Mouse (Mus musculus) kidney, adult 18-20 months (tissue): ENCODE data around the gene Gm20388.

Source experiments
- DNase-seq: peaks from one replicate; pipeline ENCODE4 v3.0.0; 2021

Gene Gm20388

DNA sequence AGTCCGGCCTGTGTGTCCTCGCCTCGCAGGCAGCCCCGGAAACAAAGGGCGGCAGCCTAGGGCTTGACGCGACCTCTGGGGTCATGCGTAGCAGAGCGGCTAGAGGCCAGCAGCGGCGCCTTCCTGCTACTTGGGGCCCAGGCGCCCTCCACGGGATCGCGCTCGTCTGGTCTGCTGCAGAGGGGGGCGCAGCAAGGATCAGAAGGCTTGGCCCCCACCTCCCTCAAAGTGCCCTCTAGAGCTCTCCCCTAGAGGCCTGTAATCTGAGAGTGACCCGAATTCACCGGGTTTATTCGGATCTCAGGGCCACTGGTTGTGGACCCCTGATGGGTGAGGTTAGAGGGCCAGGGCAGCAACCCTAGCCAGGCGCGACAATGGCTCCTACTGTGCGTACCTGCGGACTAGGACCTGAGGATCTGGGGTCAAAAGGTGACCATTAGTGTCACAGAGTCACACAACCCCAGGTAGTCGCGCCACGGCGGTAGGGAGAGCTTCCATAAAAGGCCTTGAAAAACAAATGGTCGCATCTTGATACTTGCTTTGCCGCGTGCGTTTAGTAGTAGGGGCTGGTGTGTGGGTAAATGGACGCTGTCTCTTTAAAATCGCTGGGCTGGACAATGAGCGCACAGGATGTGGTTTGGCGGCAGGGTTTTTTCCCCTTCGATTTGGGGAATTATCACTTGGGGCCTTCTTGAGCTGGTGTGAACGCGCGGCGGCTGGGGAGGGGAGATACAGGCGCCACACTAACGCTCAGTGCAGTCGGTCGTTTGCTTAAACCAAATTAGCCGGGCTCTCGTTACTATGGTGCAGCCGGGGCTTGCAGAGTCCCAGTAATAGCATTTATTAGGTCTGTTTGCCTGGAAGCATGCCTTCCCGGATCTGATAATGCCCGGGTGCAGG lies 576.1 kb downstream of the Gm20388 start:
- DNase-seq: peak; percentile 59

DNA sequence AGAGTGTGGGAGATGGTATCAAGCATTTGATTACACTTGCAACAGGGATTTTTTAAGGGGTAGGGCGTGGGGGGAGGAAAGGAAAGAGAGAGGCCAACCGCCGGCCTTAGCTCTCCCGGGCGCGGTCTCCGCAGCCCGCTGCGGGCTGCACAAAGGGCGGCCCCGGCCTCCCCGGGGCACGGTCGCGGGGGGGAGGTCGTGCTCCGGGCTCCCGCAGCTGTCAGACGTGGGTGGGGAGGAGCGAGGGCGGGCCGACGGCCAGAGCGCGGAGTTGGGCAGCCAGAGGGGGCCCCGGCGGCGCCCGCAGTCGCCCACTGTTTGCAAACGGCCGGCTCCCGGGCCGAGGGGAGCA lies 576.7 kb downstream of the Gm20388 start:
- DNase-seq: peak; percentile 73

DNA sequence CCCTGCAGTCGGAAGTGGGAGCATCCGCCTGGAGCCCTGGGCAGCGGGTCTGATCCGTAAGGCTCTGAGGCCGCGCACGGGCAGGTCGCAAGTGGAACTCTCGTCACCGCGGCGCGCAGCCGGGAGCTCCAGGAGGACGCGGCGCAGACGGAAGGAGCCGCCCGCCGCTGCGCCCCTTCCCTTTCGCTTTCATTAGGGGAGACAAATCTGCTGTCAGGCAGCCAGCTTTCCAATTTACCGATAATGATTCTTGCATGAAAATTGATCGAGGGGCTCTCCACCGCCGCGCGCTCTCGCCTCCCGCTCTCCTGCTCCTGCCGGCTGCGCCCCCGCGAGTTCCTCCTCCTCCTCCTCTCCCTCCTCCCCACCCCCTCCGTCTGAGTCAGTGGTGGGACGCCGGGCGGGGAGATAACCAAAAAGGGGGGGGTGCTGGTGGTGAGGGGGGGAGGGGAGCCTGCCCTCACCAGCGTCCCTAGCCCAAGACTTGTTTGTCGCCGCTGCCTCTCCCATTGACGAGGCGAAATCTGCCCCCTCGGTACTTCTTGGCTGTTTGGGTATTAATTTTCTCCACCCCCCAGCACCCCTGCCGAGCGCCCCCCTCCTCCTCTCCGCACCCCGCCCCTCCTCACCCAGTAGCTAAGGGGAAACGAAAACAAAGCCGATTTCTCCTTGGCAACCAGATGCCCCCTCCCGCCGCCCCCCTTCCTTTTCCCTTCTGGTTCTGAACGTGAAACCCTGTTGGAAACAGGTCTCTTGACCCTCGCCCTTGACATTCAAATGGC lies 577.3 kb downstream of the Gm20388 start:
- DNase-seq: no peak

DNA sequence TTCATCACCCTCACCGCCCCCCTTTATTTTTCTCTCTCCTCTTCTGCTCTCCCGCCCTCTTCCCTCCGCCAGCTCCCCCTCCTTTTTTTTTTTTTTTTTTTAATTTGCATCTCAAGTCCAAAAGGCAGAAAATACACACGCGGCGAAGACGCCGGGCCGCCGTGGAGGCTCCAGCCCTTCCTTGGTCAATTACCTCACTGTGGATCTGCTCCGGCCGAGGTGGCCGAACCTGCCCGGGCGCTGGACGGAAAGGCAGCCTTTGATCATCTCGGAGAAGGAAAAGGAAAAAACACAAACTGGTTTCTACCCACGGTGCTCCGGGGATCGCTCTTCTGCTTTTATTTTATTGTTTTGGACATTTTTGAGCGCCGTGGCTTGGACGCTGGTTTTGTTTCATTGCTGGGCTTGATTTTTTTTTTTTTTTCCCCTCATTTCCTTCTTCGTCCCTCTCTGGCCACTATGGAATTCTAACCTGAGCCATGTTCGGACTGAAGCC lies 578.0 kb downstream of the Gm20388 start:
- peak; percentile 67 for DNase-seq

DNA sequence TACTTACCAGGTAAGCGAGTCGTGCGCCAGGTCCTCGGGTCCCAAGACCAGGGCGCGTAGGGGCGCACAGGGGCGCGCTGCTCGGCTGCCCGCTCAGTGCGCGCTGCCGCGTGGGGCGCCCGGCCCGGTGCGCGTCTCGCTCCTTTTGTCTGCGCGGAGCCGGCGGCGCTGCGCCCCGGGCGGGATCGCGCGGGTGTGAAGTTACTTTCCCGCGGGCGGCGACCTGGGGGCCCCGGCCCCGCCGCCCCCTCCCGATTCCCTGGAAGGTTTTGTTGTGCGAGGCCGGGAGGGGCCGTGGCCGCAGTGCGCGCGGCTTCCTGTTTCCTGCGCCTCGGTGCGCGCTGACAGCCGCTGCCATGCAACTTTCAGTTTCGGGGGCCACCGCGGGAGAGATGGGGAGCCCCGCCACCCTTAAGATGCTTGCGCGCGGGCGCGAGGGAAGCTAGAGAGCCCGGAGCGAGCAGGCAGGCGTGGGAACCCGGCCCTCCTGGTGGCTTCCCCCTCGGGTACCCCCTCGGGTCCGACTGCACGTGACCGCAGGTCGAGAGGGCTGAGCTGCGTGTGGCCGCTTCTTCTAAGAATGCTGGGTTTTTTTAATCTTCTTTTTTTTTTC lies 578.6 kb downstream of the Gm20388 start:
- DNase-seq: peak; percentile 81

DNA sequence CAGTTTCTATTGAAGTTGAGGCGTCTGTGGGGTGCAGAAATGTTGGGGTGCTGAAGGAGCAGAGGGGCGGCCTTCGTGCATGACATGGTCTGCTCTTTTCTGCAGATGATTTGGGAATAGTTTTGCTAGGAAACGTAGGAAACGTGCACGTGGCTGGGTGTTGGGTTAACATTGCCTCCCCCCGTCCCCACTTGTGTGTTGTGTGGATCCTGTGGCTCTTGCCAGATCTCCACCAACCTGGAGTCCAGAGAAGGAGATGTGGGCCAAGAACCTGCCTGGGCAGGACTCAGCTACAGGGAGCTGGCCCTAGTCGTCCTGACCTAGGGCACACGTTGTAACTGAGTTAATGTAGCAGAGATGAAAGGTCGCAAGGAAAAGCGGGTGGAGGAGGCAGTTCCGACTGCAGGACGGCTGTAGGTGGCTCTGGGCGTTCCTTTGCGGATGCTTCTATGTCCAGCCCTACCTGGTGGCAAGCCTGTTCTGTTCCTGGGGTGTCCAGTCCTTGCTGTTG lies 579.2 kb downstream of the Gm20388 start:
- peak; percentile 68 for DNase-seq

DNA sequence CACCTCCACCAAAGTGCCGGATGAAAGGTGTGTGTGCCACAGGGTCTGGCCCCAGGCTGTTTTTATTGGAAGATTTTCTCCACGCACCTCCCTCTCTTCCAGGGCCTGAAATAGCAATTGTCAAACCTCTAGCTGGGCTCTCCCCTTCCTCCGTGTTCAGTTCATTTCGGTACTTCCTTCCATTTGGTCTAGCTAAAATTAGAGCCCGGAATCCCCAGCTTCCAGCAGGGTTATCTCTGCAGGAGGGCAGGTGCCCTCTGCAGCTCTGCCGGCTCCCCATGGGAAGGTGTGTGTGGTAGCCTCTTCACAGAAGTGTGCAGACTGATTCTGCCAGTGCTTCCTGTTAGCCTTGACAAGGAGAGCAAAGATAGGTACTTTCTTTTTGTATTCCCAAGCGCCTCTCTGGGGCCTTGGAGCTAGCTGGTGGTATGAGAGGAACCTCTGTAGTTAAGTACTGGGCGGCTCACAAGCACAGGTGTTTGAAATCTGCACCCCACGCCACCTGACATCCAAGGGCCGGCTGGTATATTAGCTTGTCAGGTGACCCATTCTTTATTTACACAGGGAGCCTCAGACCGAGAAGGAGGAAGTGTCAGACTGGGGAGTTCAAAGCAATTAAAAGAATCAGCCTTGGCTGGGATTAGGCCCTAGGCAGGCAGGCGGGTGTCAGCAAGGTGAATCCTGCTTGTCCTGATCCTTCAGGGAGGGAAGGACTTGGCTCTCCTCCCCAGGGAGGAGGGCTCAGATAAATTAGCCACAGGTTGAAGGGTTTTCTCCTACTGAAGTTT lies 579.9 kb downstream of the Gm20388 start:
- peak; percentile 50 for DNase-seq

DNA sequence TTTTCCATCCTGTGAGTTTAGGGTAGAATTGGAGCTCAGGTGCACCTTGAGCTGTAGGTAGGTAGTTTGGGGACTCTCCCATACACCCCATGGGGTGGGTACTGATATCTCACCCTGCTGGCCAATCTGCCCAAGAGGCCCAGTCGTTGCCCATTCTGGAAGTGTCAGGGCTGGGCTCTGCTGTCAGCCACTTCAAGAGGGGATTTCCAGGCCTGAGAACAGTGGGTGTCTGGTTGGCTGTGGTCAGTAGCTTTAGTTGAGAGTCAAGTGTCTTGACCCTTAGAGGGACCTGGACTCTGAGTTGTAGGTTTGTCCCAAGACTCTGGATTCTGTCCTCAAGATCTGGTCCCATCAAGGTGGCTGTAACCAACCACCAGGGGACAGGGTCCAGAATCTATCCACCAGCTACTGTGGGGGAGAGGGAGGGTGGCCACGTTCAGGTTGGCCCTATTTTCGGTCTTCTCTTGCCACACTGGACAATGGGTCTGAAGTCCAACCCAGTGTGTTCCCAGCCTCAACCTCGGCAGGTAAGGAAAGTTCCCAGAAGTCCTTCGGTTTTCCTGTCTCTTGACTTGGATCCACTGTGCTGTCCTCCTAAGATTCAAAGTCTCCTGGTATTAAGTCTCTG lies 580.6 kb downstream of the Gm20388 start:
- peak; percentile 53 for DNase-seq

DNA sequence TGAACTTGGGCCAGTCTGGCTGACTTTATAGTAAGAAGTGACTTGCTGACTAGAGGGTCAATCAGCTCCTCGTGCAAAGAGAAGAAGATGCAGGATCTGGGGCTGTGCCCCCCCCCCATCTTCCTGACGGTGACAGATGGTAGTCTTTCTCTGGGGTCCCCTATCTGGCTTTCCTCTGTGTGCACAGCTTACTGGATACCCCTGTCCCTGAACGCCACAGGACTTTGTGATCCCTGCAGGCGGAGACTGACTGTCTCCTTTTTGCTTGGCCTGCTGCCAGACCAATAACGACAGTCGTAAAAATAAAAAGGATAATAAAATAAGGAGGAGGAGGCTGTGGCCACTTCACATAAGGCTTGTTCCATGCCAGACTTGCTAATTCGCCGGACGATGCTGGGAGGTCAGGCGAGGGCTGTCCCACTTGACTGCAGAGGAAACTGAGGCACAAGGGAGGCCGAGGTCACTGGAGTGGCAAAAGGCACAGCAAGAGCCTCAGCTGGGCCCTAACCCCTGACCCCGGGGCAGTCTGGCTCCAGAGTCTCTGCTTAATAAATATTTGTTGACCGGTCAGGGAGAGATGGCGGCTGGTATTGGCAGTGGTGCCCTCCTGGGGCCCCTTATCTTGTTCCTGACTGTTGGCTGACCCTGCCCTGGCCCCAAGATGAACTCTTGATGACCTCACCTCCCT lies 581.7 kb downstream of the Gm20388 start:
- DNase-seq: peak; percentile 51

DNA sequence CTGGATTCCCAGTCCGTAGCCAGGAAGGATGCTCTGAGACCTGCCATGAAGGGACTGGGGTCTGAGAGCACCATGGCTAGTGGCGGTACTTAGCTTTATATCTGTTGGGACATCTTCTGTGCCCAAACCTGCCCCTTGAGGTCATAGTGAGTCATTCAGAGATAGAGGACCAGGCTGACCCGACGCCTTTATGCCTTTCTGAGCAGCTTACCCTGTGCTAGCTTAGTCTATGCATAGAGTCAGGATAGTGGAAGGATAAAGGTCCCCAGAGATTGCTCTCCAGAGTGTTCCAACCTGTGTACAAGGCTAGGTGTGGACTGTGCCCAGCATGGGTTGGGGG lies 582.2 kb downstream of the Gm20388 start:
- DNase-seq: no peak

DNA sequence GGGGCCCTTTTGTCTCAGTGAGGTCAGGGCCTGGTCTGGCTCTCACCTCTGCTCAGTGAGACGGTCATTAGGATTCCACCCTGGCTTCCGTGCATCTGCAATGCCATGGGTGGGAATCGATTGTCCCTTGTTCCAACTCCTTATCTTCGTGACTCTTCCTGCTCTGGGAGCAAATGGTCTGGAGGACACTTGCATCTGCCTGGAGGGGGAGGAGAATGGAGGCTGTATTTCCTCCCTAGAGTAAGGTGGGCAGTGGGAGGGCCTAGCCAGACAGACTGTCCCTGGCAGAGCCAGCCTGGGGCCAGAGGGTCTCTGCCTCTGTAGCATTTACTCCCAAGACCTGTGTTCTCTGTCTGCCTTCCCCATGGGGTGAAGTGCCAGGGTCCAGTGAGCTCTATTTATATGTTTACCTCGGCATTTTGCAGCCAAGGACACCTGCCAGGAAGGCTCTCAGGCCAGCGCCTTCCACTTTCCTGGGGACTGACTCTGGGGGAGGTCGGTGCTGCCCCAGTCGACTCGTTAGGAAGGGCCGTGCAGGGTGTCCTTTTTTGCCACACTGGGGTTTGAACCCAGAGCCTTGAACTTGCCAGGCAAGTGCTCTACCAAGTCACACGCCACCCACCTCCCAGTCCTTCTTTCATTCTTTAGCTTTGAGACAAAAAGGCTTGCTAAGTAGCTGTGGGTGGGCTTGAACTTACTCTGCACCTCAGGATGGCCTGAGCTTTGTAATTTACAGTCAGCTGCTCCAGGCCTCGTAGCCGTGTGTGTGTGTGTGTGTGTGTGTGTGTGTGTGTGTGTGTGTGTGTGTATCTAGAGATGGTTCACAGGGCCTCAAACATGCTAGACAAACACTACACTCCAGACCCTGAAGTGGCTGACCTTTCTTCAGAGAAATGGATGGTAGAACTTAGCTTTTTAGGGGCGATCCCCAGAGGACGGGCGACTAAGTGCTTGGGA lies 583.1 kb downstream of the Gm20388 start:
- DNase-seq: no peak

DNA sequence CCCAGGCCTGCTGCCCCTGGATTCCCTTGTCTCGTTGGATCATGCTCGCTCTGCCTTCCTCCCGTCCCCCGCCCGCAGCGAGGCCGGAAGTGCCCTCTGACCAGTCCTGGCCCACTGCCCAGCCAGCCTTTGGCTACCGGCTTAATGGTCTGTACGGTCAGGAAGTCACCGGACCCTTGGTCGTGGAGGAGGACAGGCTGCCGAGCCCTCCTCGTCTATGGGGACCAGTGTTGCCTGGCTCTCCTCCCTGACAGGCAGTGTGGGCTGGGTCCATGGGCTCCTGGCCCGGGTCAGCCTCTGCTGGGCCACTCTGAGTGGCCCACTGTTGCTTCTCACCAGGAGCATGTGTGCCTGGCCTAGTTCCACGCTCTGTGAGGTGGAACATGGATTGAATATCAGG lies 584.3 kb downstream of the Gm20388 start:
- peak; percentile 96 for DNase-seq

DNA sequence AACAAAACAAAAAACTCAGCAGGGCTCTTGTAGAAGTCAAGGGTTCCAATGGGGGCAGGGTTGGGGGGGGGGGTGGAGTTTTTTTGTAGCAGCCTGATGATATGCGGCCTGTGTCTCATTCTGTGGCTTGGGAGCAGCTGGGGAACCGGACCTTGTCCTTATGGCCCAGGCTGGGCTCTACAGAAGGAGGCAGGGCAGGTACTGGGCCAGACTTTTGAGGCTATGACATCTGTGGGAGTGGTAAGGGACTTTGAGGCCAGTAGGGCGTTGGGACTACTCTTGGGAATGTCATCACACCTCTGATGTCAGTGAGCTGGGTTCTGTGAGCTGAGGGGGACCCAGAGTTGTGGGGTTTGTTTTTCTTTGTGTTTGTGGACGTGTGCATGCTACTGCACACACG lies 584.8 kb downstream of the Gm20388 start:
- DNase-seq: no peak

DNA sequence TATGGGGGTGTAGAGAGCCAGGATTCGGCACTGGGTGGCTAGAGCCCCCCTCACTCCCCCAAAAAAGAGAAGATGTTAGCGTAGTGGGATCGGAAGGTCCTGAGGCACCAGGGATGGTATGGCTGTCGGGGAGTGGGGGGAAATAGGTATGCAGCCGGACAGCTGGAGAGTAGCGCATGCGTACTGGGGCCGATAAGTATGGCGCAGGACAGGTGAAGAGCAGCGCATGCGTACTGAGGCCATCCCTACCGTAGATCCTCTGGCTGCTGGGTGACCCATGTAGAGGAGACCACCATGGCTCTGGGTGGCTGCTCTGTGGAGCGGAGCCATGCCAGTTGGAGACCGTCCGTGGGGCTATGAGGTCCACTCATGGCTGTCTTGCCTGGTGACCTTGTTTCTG lies 585.8 kb downstream of the Gm20388 start:
- no peak for DNase-seq

DNA sequence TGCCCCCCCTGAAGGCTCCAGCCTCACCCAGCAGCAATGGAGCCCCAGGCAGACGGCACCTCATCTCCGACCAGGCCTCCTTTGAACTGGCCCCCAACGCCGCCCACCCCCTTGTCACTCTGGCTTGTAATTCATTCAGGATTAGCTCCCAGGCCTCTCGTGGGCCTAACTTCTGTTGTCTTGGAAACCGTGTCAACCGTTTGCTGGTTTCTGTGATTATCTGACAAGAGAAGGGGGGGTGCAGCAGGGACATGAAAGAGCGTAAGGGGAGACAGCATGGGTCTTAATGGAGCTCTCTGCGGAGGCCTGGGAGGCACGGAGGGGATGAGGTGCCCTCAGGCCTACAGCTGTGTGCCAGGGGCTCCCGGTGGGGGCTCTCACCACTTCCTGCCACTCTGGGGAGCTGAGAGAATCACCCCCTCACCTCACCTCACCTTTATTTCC lies 586.9 kb downstream of the Gm20388 start:
- DNase-seq: no peak

DNA sequence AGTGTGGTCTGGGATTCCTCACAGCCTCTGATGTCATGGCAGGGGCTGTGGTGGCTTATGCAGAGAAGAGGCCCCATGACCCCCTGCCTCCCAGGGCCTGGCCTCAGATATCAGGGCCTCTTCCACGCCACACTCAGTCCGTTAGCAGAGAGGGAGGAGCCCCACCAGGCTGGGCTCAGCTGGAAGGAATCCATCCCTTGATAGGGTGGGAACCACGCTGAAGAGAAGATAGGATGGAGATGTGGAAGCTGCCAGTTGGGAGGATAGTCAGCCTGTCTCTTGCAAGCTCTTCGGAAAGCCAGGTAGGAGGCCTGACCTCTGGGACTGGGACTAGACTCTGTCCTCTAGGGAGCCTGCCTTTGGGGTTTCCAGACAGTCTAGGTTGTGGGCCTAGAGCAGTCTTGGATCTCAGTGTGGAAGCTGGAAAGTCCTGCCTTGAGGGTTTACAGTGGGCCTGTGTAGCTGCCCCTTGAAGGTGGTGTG lies 587.7 kb downstream of the Gm20388 start:
- peak; percentile 79 for DNase-seq

DNA sequence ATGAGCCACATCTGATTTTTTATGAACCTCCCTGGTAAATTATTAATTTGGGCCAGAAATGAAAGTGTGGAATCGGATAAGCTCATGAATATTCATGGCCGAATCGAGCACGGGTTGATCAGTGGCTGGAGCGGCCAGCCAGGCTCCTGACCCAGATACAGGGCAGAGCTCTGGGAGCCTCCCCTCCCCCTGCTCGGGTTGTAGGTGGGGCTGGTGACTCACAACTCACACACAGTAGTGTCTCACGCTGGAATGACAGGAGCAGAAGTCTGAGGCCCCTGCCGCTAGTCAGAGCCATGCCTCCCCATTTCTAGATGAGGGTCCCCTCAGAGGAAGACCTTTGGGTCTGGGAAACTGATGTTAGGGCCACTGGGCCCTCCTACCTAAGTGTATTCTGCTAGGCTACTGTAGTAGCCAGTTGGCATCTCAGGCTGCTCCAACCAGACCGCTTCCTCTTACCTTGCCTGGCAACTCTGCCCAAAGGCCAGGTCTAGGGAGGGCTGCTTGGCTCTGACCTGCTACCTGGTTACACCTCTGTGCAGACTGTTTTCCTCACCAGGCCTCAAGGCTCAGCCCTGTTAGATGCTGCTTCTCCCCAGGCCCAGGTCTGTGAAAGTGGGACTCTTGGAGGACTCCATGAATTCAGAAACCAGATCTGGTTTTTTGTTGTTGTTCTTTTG lies 588.4 kb downstream of the Gm20388 start:
- peak; percentile 90 for DNase-seq

DNA sequence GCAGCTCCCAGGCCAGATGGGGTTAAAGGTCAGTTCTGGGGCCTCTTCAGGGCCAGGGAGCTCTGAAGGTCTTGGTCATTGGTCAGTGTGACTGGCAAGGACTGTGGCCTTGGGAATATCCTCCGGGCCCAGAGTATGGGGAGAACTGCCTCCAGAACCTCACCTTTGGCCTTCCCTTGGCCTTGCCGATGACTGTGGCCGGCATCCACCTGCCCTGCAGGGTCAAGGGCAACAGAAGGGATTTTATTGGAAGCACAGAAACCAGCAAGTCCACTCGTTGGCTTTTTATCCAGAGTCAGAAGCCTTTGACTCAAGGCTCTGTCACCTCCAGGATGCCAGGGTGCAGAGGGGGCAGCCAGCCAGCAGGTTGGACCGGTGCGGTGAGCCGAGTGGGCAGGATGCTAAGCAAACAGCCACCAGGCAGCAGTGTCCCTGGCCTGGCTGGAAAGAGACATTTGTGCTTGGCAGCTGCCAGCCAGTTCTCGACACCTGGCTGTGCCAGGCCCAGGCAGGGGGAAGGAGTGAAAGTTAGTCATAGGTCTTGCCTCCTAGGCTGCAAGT lies 590.1 kb downstream of the Gm20388 start:
- peak; percentile 73 for DNase-seq

DNA sequence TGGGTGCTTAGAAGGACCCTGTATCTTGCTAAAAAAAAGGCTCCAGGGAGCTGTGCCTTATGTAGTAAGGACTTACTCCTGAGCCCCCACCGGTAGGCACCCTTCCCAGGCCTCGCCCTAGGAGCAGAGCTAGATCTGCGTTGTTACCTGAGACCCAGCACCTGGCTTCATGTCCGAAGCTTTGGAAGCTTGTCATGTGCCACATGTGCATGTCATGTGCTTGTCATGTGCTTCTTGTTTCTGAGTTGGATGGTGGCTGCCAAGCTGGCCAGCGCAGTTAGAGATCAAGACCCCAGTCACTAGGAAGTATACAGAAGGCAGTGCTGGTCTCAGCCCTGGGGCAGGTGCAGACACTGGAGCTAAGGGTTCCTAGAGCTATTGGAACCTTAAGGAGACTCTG lies 590.8 kb downstream of the Gm20388 start:
- DNase-seq: no peak
